In genomic region chr9:6424606-6425005, GRCm38 (mm10) we compare ENCODE assay signal across 19 mouse cellular contexts.
A peak's percentile ranks its signal among the peaks of the same experiment; 100 is the strongest.
DNase-seq lines count a peak whose midpoint lies in the region; ATAC-seq lines count a peak whose summit lies in the region.
"Had no signal": no experiment of that assay in that cellular context is flagged by ENCODE, and none has a peak within 500 bp of the region (broad histone marks: within the 10 kb centered on the region; RNA-seq: fewer than 3 reads in every experiment).

No protein-coding gene starts in this region.

- no peak for DNase-seq in cerebellum, postnatal 4 days (ENCODE audit: low spot score in 2 of 2)
- peak; percentile 6 to 13 for DNase-seq in cerebellum, postnatal 36 days
- DNase-seq in cerebellum, adult 18-20 months: no peak
- DNase-seq in hindbrain, embryonic 10.5 days (ENCODE audit: low spot score): no peak
- DNase-seq in brain, adult 2 months (ENCODE audit: low read depth, low spot score): peak; percentile 11
- DNase-seq: adrenal gland, adult 8-10 months; adrenal gland, postnatal 36 days; B cell, adult 2 months; gastrocnemius, postnatal 36 days; heart, adult 11 months; heart, postnatal 10 days; kidney, adult 2 months had no signal

- H3K9ac ChIP-seq in hindbrain, embryonic 16.5 days (ENCODE audit: low read depth, low read length): no peak overlapping the region
- H3K9ac ChIP-seq: forebrain, embryonic 15.5 days had no signal

- H3K4me2 ChIP-seq in hindbrain, embryonic 16.5 days (ENCODE audit: low read length): no peak overlapping the region
- H3K4me2 ChIP-seq: forebrain, embryonic 15.5 days had no signal

- no peak overlapping the region for H3K4me3 ChIP-seq in hindbrain, embryonic 16.5 days (ENCODE audit: low read length)
- no peak overlapping the region for H3K4me3 ChIP-seq in hindbrain, embryonic 10.5 days
- H3K4me3 ChIP-seq: forebrain, embryonic 15.5 days; heart, embryonic 10.5 days had no signal

- no peak overlapping the region for H3K27ac ChIP-seq in hindbrain, embryonic 16.5 days (ENCODE audit: low read depth, low read length)
- H3K27ac ChIP-seq in hindbrain, embryonic 10.5 days: no peak overlapping the region
- H3K27ac ChIP-seq: forebrain, embryonic 15.5 days; heart, embryonic 10.5 days had no signal

- no peaks in the 10 kb centered on the region for H3K4me1 ChIP-seq in hindbrain, embryonic 16.5 days (ENCODE audit: control insufficient read depth, insufficient read depth, low read depth, low read length)
- H3K4me1 ChIP-seq in hindbrain, embryonic 10.5 days (replicated peaks): no peaks in the 10 kb centered on the region
- H3K4me1 ChIP-seq: forebrain, embryonic 15.5 days; heart, embryonic 10.5 days had no signal

- H3K9me3 ChIP-seq in hindbrain, embryonic 16.5 days (ENCODE audit: control insufficient read depth, low read length): no peaks in the 10 kb centered on the region
- no peaks in the 10 kb centered on the region for H3K9me3 ChIP-seq in hindbrain, embryonic 10.5 days
- H3K9me3 ChIP-seq: forebrain, embryonic 15.5 days; G1E; heart, embryonic 10.5 days had no signal

- H3K27me3 ChIP-seq in hindbrain, embryonic 16.5 days (replicated peaks; ENCODE audit: control insufficient read depth, insufficient read depth, low read length): no peaks in the 10 kb centered on the region
- H3K27me3 ChIP-seq in hindbrain, embryonic 10.5 days (ENCODE audit: insufficient read depth, poor library complexity, severe bottlenecking): no peaks in the 10 kb centered on the region
- H3K27me3 ChIP-seq: forebrain, embryonic 15.5 days had no signal

- no peaks in the 10 kb centered on the region for H3K36me3 ChIP-seq in hindbrain, embryonic 16.5 days (ENCODE audit: control insufficient read depth, insufficient read depth, low read length)
- H3K36me3 ChIP-seq in hindbrain, embryonic 10.5 days: no peaks in the 10 kb centered on the region
- H3K36me3 ChIP-seq: forebrain, embryonic 15.5 days; G1E; heart, embryonic 10.5 days had no signal

- peak; percentile 52; the same call in 1 of the 2 replicates for ATAC-seq in cerebellum, adult (ENCODE audit: insufficient number of reproducible peaks, low FRiP score, low TSS enrichment)
- peak; percentile 63 for ATAC-seq in hindbrain, embryonic 16.5 days
- ATAC-seq: CD4-positive, CD25-positive, alpha-beta regulatory T cell, adult 4 months; forebrain, embryonic 15.5 days; intestine, embryonic 16.5 days had no signal

Comparison
In these comparisons a context has a peak if more than half of its experiments do, and no peak if none do; other contexts are left out.
1. DNase-seq: peak in cerebellum, postnatal 36 days (2 of 2) and brain, adult 2 months (single experiment); none in cerebellum, postnatal 4 days (0 of 2), cerebellum, adult 18-20 months (0 of 2) and hindbrain, embryonic 10.5 days (single experiment).